Mouse (Mus musculus): ENCODE data around the gene Gm15319.
"Not testable (repeated sequence)": the region's sequence is repeated elsewhere in the genome, so short reads cannot be mapped to it uniquely, and the experiment has no call there.

DNA sequence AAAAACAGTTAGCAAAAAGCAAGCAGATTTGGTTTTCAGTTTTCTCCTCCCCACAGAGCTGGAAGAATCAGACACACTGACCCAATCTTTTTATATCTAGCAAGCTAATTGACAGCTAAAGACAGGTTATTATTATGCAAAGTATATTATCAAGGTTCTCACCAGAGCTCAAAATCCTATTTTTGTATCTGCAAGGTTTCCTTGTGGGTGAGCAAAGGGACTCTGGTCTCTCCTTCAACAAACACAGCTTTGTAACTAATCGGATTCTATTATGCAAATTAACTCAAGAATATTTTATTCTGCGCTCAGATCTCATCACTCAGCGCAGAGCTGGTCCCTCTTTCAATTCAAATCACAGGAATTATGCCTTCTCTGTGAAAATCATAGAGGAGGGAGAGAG, 74.1 kb downstream of the Gm15319 start:
- not testable (repeated sequence) for TF ChIP-seq CTCF, EP300 (IDR thresholded peaks at IDR 0.05; ENCODE audit: low read depth)

Measured in heart, postnatal 0 days (tissue).